Mouse (Mus musculus) intestine, embryonic 14.5 days (tissue): Measurements from ENCODE around the gene Wasl. TPM values are rescaled to one million over a fixed set of nuclear protein-coding genes. Genes with fewer than 3 reads are reported as not detected.

Source experiments
- ATAC-seq: fragments of 200-750 bp; cut with Nextera tagmentation; replicated peaks from 2 replicates; pipeline ENCODE4 v1.8.0; 2017; ENCODE audit warnings: low read depth, moderate number of reproducible peaks, moderate TSS enrichment, moderate library complexity; ENCODE audit not compliant: low FRiP score, low TSS enrichment
- DNase-seq: peaks from one replicate; pipeline ENCODE4 v3.0.0-alpha.2; 2018; ENCODE audit warnings: low spot score
- H3K27ac ChIP-seq: fragments of 300-500 bp; sonication (generic); 2 replicates; pipeline ENCODE4 v1.5.1; 2014; ENCODE audit warnings: low read depth, mild to moderate bottlenecking, control low read depth
- H3K27me3 ChIP-seq: fragments of 300-500 bp; sonication (generic); replicated peaks from 2 replicates; pipeline ENCODE4 v1.6.1; 2014; ENCODE audit warnings: low read length, control low read depth; ENCODE audit not compliant: control insufficient read depth, insufficient read depth
- H3K36me3 ChIP-seq: fragments of 300-500 bp; sonication (generic); 2 replicates; pipeline ENCODE4 v1.6.1; 2014; ENCODE audit warnings: low read length, control low read depth; ENCODE audit not compliant: control insufficient read depth, insufficient read depth
- H3K4me1 ChIP-seq: fragments of 300-500 bp; sonication (generic); replicated peaks from 2 replicates; pipeline ENCODE4 v1.6.1; 2014; ENCODE audit warnings: low read length, control low read depth, mixed read lengths; ENCODE audit not compliant: control insufficient read depth, insufficient read depth
- H3K4me2 ChIP-seq: fragments of 300-500 bp; sonication (generic); 2 replicates; pipeline ENCODE4 v1.6.1; 2014; ENCODE audit warnings: low read length
- H3K4me3 ChIP-seq: fragments of 300-500 bp; sonication (generic); 2 replicates; pipeline ENCODE4 v1.5.1; 2014; ENCODE audit warnings: low read depth, low read length, control low read depth, mixed read lengths
- H3K9ac ChIP-seq: fragments of 300-500 bp; sonication (generic); 2 replicates; pipeline ENCODE4 v1.6.1; 2014; ENCODE audit warnings: mild to moderate bottlenecking, low read length
- H3K9me3 ChIP-seq: fragments of 300-500 bp; sonication (generic); 2 replicates; pipeline ENCODE4 v1.6.1; 2016; ENCODE audit warnings: low read length, control low read depth; ENCODE audit not compliant: control insufficient read depth
- WGBS: fragments of 180-500 bp; shearing (Covaris S2); extraction: QIAGEN DNeasy Blood & Tissue Kit; methylation state at CpG from one replicate; pipeline ENCODE4 v1.1.7; 2014; 5-methylcytosine and 5-hydroxymethylcytosine counted together
- polyA plus RNA-seq: library from polyadenylated mRNA; unstranded; fragments of >200 nt; fragmentation: Nextera tagmentation; extraction: Ambion mirVana; gene quantifications from 2 replicates; pipeline ENCODE4 v1.2.1, GENCODE M21; 2014

Wasl gene
- polyA plus RNA-seq, 1 experiment from 2014 or later: 59.0 TPM

DNA sequence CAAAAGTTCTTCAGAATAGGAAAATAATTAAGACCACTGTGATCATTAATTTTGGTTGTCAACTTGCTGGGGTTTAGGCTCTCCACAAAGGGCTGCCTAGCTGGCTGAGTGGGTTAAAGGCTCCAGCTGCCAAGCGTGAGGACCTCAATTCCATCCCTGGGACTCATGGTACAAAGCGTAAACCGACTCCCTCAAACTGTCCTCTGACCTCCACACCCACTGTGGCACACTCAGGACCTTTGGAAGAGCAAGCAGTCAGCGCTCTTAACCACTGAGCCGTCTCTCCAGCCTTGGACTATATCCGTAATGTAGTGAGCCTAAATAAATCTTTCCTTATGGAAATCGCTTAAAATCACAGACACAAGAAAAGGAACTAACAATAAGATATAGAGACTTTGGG, 13.3 kb downstream of the Wasl start:
- 82% methylated on average over 7 of the region's 7 CpGs for WGBS
- H3K4me1 ChIP-seq: no peaks in the 10 kb centered on the region
- DNase-seq: no peak
- H3K27ac ChIP-seq: no peak overlapping the region
- H3K9ac ChIP-seq: no peak overlapping the region
- 0 out of 2 replicates have a peak, but pooled peaks cover 3% of the 10 kb centered on the region for H3K36me3 ChIP-seq
- ATAC-seq: no peak
- H3K4me3 ChIP-seq: no peak overlapping the region
- no peak overlapping the region for H3K4me2 ChIP-seq
- no peaks in the 10 kb centered on the region for H3K9me3 ChIP-seq
- no peaks in the 10 kb centered on the region for H3K27me3 ChIP-seq

DNA sequence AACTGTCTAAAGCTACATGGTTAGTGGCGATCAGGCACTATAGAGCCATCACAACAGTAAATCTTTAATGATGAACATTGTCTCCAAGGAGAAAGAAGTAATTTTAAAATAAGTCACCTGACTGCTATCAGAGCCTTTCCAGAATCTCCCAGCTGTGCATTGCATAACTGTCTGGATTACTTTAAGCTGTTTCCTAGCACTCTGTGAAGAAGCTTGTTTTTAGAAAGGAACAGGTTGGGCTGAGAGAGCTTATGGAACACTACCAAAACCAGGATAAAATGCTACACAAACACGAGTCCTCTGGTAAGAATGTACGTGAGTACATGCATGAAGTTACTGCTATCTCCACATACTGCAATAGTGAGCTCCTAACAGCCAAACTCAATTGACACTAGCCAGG, 14.1 kb downstream of the Wasl start:
- 75% methylated on average over 3 of the region's 3 CpGs for WGBS

DNA sequence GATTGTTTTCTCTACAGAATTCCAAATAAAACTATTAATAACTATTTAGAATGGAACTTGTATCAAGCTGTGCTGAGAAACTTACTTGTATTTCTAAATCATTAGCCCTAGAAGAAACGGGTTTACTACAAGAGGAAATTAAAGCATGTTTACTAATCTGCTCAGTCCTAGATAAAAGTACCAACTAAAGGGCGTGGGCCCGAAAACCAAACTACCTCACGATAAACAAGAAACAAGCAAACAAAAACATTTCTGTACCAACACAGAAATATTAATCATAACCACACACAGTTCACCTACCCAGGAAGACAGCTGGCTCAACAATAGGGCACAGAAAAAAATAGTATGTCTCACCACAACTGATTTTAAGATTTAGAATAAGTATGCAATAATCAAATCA, 16.4 kb downstream of the Wasl start:
- WGBS: 89% methylated on average over 4 of the region's 4 CpGs
- peaks cover 9% of the 10 kb centered on the region; the same call in 1 of the 2 replicates for H3K36me3 ChIP-seq
- no peaks in the 10 kb centered on the region for H3K27me3 ChIP-seq
- H3K9ac ChIP-seq: no peak overlapping the region
- DNase-seq: no peak
- H3K9me3 ChIP-seq: no peaks in the 10 kb centered on the region
- H3K4me3 ChIP-seq: no peak overlapping the region
- no peak overlapping the region for H3K4me2 ChIP-seq
- H3K4me1 ChIP-seq: no peaks in the 10 kb centered on the region
- no peak overlapping the region for H3K27ac ChIP-seq
- ATAC-seq: no peak

More for the DNA sequence above, 14.1 kb downstream of the Wasl start:
- Histone ChIP-seq H3K9me3 (no peaks in the 10 kb centered on the region), H3K4me3 (no peak overlapping the region), H3K9ac (no peak overlapping the region), H3K4me2 (no peak overlapping the region), H3K4me1 (no peaks in the 10 kb centered on the region), H3K27ac (no peak overlapping the region), H3K27me3 (no peaks in the 10 kb centered on the region), H3K36me3 (0 out of 2 replicates have a peak, but pooled peaks cover 3% of the 10 kb centered on the region)
- DNase-seq (no peak), ATAC-seq (no peak)

DNA sequence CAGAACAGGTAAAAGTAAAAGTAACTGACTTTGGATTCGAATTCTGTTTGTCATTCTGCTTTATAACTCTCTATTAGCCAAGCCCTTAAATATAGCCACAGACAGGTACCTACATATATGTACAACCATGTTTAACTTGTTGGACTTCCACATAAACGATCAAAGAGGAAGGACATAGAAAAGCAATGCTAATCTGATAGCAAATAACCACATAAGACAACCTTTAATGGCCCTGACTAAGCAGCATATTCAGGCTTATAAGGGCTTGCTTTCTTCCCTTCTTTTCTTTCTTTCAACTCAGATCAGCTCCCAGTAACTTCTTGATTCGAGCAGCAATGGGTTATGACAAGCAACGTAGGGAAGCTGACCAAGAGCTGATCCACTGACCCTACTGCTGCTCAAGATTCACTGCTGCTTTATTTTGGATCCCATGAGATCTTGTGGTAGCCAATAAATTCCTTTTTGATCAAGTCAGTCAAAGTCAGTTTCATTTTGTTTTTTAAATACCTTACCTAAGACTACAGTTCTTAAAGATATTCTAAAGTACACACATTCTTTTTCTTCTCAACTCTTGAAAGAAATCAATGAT, 17.6 kb downstream of the Wasl start:
- Histone ChIP-seq H3K36me3 (peaks cover 6% of the 10 kb centered on the region; the same call in 1 of the 2 replicates), H3K9me3 (no peaks in the 10 kb centered on the region), H3K4me3 (no peak overlapping the region), H3K9ac (no peak overlapping the region), H3K27ac (no peak overlapping the region), H3K27me3 (no peaks in the 10 kb centered on the region), H3K4me1 (no peaks in the 10 kb centered on the region), H3K4me2 (no peak overlapping the region)
- 80% methylated on average over 4 of the region's 4 CpGs for WGBS
- no peak for DNase-seq
- no peak for ATAC-seq

DNA sequence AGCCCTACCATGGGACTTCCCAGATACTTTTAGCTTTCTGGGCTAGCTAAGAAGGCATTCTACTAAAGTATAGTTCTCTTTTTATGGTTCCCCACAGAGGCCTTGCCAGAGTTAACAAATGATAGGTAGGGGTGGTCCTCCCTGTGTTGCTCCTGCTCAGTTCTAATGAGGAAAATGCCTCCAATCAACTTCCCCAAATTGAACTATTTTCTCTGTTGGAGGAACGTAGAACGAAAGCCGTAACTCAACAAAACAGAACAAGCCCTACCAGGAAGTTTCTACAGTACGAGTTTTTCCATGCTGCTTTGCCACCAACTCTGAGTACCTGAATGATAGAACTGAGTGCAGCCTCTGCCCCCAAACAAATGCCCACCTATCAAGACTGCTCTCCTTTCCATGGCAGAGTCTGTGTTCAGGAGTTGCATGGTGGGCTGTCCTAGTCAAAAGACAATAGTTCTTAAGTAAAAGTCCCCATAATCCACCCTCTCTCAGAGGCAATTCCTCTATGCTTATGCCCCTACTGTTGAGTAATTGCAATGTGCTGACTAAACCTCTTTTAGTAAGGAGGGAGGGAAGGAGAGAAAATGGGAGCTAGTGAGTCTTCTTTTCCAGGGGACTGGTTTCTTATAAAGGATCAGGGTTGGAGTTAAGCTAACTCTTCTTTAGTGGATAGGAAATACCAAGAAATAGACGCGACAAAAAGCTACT, 19.3 kb downstream of the Wasl start:
- DNase-seq: no peak
- H3K27ac ChIP-seq: no peak overlapping the region
- ATAC-seq: no peak
- no peak overlapping the region for H3K4me3 ChIP-seq
- no peaks in the 10 kb centered on the region for H3K27me3 ChIP-seq
- no peak overlapping the region for H3K9ac ChIP-seq
- peaks cover 6% of the 10 kb centered on the region; the same call in 1 of the 2 replicates for H3K36me3 ChIP-seq
- no peaks in the 10 kb centered on the region for H3K4me1 ChIP-seq
- no peak overlapping the region for H3K4me2 ChIP-seq
- WGBS: 92% methylated on average over 6 of the region's 6 CpGs
- H3K9me3 ChIP-seq: no peaks in the 10 kb centered on the region

DNA sequence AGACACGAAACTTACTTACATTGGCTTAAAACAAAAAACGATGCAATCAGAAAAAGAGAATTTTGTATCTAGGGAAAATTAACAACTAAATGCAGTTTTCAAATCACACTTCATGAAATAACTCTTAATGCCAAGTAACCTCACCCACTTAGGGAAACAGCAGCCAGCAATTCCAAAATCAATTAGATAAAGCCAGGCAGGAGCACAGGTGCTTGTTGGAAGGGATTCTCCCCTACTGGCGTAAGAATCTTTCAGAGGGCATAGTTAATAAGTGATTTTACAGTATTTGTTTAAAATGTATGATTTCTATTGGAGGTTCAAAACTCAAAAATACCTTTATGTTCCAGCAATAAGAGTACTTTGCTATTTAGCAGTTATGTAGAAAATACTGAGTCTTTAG, 21.8 kb downstream of the Wasl start:
- Histone ChIP-seq H3K4me1 (no peaks in the 10 kb centered on the region), H3K36me3 (peaks cover 6% of the 10 kb centered on the region; the same call in 1 of the 2 replicates), H3K9me3 (no peaks in the 10 kb centered on the region), H3K4me3 (no peak overlapping the region), H3K4me2 (no peak overlapping the region), H3K27me3 (no peaks in the 10 kb centered on the region), H3K27ac (no peak overlapping the region), H3K9ac (no peak overlapping the region)
- DNase-seq (no peak), ATAC-seq (no peak)
- 92% methylated on average over 3 of the region's 3 CpGs for WGBS

DNA sequence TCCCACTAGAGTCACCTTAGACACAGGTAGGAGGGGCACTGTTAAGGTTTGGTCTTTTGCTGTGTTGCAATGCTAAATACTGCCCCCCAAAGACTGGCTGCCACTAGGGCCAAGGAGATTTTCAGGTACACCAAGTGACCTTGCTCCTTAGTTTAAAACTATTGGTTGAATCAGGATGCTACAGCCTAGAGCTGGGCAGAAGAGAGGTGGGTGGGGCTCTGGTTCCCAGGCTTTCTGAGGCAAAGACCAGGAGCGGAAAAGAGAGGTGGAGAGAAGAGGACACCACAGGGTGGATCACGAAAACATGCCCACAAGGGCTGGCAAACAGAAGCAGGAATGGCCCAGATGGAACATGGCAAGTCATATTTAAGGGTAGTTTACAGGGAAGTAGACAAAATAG, 22.6 kb downstream of the Wasl start:
- Histone ChIP-seq H3K9me3 (no peaks in the 10 kb centered on the region), H3K4me3 (no peak overlapping the region), H3K27ac (no peak overlapping the region), H3K36me3 (peaks cover 6% of the 10 kb centered on the region; the same call in 1 of the 2 replicates), H3K4me2 (no peak overlapping the region), H3K9ac (no peak overlapping the region), H3K4me1 (no peaks in the 10 kb centered on the region), H3K27me3 (no peaks in the 10 kb centered on the region)
- 98% methylated on average over 2 of the region's 2 CpGs for WGBS
- no peak for DNase-seq
- ATAC-seq: no peak

DNA sequence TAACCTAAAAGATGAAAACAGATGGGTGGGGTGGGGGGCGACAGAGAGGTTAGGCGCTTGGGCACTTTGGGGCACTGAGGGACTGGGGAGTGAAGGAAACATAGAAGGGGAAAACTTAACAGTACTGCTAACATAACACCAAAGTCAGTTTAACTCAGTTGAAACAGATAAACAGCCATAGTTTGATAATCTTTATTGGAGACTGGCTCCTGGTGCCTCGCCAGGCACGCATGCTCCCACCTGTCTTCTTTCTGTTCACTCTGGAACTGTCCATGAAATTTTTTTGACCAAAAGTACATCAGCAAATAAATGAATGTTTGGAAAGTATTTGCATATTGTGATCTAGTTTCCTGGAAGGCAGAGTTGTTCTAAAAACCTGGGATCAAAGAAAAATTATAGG, 23.5 kb downstream of the Wasl start:
- 91% methylated on average over 4 of the region's 4 CpGs for WGBS
- DNase-seq: no peak
- H3K4me1 ChIP-seq: no peaks in the 10 kb centered on the region

DNA sequence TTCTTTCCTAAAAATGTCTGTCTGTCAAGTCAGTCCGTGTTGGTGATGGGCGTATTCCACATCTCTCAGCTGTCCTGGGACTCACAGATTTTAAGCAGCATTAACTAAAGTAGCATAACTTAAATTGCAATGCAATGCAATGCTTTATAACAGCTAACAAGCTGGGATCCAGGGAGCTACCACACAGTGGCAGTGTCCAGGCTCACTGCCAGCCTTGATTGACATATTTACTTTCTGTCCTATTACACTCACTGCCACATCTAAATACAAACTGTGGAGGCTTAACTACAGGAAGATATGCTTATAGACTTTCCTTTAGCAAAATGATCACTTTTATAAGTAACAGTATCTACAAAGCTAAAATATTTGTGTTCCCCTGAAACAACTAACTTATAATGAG, 29.0 kb downstream of the Wasl start:
- no peak overlapping the region for H3K27ac ChIP-seq
- H3K4me2 ChIP-seq: no peak overlapping the region
- H3K27me3 ChIP-seq: no peaks in the 10 kb centered on the region
- H3K4me1 ChIP-seq: no peaks in the 10 kb centered on the region
- ATAC-seq (no peak), DNase-seq (no peak)
- no peak overlapping the region for H3K4me3 ChIP-seq
- peaks cover 30% of the 10 kb centered on the region for H3K36me3 ChIP-seq
- no peak overlapping the region for H3K9ac ChIP-seq
- H3K9me3 ChIP-seq: no peaks in the 10 kb centered on the region
- WGBS: 86% methylated on average over 2 of the region's 2 CpGs

More for the DNA sequence above, 23.5 kb downstream of the Wasl start:
- H3K4me2 ChIP-seq: no peak overlapping the region
- ATAC-seq: no peak
- H3K27me3 ChIP-seq: no peaks in the 10 kb centered on the region
- no peak overlapping the region for H3K27ac ChIP-seq
- H3K9me3 ChIP-seq: no peaks in the 10 kb centered on the region
- no peak overlapping the region for H3K4me3 ChIP-seq
- H3K9ac ChIP-seq: no peak overlapping the region
- peaks cover 6% of the 10 kb centered on the region; the same call in 1 of the 2 replicates for H3K36me3 ChIP-seq
